Mouse (Mus musculus): ENCODE data around the gene Fbrs. TPM values are rescaled to one million over a fixed set of nuclear protein-coding genes. Genes with fewer than 3 reads are reported as not detected.
A peak's percentile ranks its signal among the peaks of the same experiment; 100 is the strongest.
"Not testable (repeated sequence)": the region's sequence is repeated elsewhere in the genome, so short reads cannot be mapped to it uniquely, and the experiment has no call there.

Fbrs gene
- polyA plus RNA-seq, 1 experiment, result 21.0 TPM

GRCm38 (mm10) chr7:127474378-127475070 lies 4.5 kb upstream of the Fbrs start:
- WGBS, result 71% methylated on average over 6 of the region's 6 CpGs

GRCm38 (mm10) chr7:127475186-127475740 lies 3.7 kb upstream of the Fbrs start:
- 94% methylated on average over 11 of the region's 11 CpGs for WGBS
- no peak for DNase-seq (ENCODE audit: low read depth, low spot score)

More at GRCm38 (mm10) chr7:127474378-127475070, 4.5 kb upstream of the Fbrs start:
- DNase-seq (ENCODE audit: low read depth, low spot score), result no peak

- WGBS, result 94% methylated on average over 11 of the region's 11 CpGs
- DNase-seq (ENCODE audit: low read depth, low spot score), result no peak
Observed at GRCm38 (mm10) chr7:127476336-127476735, 2.7 kb upstream of the Fbrs start.

DNA sequence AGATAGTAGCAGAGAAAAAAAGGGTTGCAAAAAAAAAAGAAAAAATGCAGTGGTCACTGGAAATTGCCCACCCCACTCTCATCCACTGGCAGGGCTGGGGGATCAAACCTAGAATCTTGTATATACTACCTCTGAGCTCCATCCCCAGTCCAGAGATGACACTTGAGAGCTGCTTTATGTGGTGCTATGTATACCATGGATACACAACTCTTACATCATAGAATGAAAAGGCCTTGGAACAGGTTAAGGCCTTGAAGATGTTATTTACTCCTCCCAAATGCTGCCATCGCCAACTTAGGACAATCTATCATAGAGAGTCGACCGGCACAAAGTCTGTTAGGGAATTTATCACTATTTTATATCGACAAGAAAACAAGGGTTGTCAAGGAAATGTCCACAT lies 2.1 kb upstream of the Fbrs start:
- WGBS, result 43% methylated on average over 4 of the region's 4 CpGs
- no peak for DNase-seq (ENCODE audit: low read depth, low spot score)

GRCm38 (mm10) chr7:127477687-127478634 lies 1.0 kb upstream of the Fbrs start:
- WGBS, result under 1% methylated on average over 50 of the region's 50 CpGs
- DNase-seq (ENCODE audit: low read depth, low spot score), result peak; percentile 100

DNA sequence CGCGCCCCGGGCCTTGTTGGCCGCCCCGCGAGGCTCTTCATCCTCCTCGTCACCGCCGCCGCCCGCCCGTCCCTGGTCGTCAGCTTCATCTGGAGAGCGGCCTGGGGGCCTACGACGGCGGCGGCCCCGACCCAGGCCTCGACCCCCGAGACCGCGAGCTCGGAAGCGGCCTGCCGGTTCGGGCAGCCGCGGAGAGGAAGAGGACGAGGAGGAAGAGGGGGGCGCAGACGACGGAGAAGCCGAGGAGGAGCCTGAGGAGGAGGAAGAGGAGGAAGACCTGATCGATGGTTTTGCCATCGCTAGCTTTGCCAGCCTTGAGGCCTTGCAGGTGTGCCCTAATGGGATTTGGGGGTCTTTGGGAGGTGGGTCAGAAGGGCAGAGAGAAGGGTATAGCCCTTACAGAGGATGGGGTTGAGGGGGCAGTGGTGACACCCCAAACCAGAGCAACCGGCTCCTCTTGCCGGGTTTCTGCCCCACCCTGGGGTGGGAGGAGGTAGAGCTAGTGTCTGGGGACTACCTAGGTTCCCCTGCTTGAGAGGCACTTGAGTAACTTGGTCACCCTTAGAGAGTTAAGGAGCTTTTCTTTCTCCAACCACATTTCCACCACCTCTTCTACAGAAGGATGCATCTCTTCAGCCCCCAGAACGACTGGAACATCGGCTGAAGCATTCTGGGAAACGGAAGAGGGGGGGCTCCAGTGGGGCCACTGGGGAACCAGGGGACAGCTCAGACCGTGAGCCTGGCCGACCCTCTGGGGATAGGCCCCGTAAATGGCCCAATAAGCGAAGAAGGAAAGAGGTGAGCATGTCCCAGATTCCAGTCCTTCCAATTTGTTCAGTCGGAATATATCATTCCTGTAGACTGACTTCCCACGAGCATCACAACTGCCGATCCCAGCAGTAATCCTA lies 573 bp downstream of the Fbrs start:
- WGBS, result 1% methylated on average over 47 of the region's 48 CpGs
- DNase-seq (ENCODE audit: low read depth, low spot score), result no peak

- no peak for DNase-seq (ENCODE audit: low read depth, low spot score)
- WGBS, result 33% methylated on average over 2 of the region's 2 CpGs
Observed at GRCm38 (mm10) chr7:127480321-127480720, 1.3 kb downstream of the Fbrs start.

- DNase-seq (ENCODE audit: low read depth, low spot score), result no peak
- 92% methylated on average over 5 of the region's 5 CpGs for WGBS
Observed at GRCm38 (mm10) chr7:127485416-127485815, 6.4 kb downstream of the Fbrs start.

DNA sequence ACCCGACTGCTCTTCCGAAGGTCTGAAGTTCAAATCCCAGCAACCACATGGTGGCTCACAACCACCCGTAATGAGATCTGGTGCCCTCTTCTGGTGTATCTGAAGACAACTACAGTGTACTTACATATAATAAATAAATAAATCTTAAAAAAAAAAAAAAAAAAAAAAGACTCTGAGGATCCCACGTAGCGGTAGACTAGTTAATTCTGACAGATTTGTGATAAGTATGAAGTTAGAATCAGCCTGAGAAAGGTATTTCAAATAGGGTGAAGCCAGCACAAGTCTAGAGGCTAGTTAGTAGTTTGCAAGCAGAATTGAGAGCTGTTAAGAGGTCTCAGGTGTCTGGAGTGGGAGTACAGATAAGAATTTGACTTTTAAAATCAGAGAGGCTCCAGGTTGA lies 9.4 kb downstream of the Fbrs start:
- DNase-seq (ENCODE audit: low read depth, low spot score), result not testable (repeated sequence)
- 65% methylated on average over 5 of the region's 5 CpGs for WGBS

DNA sequence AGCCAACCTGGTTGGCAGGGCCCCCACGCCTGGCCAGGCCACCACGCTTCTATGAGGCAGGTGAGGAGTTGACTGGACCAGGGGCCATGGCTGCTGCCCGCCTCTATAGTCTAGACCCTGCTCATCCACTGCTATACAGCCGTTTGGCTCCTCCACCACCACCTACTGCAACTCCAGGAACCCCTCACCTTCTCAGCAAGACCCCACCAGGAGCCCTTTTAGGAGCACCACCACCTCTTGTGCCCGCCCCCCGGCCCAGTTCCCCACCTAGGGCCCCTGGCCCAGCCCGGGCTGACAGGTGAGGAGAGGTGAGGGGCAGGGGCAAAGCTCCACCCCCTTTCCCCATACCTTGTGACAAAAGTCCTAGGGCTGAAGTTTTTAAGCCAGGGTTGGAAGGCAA lies 11.0 kb downstream of the Fbrs start:
- 93% methylated on average over 7 of the region's 7 CpGs for whole genome bisulfite sequencing
- no peak for DNase-seq (ENCODE audit: low read depth, low spot score)

GRCm38 (mm10) chr7:127491846-127492245 lies 12.8 kb downstream of the Fbrs start:
- WGBS, result 75% methylated on average over 3 of the region's 3 CpGs

DNA sequence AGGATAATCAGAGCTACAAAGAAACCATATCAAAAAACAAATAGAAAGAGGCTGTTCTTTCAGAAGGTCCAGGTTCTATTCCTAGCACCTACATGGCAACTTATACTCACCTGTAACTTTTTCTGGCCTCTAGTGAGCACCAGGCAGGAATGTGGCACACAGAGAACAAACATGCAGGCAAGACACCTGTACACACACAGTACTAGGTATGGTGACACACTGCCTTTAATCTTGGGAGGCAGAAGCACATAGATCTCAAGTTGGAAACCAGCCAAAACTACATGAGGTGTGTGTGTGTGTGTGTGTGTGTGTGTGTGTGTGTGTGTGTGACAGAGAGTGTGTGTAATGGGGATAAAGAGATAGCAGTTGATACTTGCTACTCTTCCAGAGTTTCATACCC lies 15.6 kb downstream of the Fbrs start:
- no peak for DNase-seq (ENCODE audit: low read depth, low spot score)

More at GRCm38 (mm10) chr7:127491846-127492245, 12.8 kb downstream of the Fbrs start:
- no peak for DNase-seq (ENCODE audit: low read depth, low spot score)

GRCm38 (mm10) chr7:127497382-127497781 lies 18.4 kb downstream of the Fbrs start:
- WGBS, result 36% methylated on average over 2 of the region's 2 CpGs

DNA sequence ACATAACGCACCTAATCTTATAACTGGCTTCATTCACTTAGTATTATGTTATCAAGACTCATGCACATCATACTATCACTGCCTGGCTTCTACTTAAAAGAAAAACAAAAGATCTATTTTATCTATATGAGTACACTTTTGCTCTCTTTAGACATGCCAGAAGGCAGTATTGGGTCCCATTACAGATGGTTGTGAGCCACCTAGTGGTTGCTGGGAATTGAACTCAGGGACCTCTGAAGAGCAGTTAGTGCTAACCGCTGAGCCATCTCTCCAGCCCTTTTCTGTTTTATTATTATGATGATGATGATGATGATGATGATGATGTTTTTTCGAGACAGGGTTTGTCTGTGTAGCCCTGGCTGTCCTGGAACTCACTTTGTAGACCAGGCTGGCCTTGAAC lies 19.4 kb downstream of the Fbrs start:
- 51% methylated on average over 3 of the region's 3 CpGs for WGBS
- no peak for DNase-seq (ENCODE audit: low read depth, low spot score)

More at GRCm38 (mm10) chr7:127497382-127497781, 18.4 kb downstream of the Fbrs start:
- no peak for DNase-seq (ENCODE audit: low read depth, low spot score)

DNA sequence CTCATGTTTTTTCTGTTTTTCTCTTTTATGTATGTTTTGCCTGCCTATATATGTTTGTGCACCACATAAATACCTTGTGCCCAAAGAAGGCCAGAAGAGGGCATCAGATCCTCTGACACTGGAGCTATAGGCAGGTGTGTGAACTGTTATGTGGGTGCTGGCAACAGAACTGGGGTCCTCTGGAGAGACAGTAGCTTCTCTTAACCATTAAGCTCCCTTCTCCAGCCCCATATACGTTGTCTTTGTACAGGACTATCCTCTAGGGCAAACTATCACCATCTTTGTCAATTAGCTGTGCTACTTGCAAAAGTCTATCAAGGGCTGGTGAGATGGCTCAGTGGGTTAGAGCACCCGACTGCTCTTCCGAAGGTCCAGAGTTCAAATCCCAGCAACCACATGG lies 29.3 kb downstream of the Fbrs start:
- WGBS, result 99% methylated on average over 3 of the region's 3 CpGs

DNA sequence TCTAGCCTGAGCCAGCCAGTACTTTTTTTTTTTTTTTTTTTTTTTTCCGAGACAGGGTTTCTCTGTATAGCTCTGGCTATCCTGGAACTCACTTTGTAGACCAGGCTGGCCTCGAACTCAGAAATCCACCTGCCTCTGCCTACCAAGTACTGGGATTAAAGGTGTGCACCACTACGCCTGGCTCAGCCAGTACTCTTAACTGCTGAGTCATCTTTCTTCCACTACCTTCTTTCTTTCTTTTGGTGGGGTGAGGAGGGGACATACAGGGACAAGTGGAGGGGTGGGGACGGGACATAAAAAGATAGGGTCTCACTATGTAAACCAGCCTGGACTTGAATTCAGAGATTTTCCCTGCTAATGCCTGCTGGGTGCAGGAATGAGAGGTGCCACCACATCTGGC lies 30.8 kb downstream of the Fbrs start:
- WGBS, result 76% methylated on average over 4 of the region's 4 CpGs
- not testable (repeated sequence) for DNase-seq (ENCODE audit: low read depth, low spot score)

More for the DNA sequence above, 29.3 kb downstream of the Fbrs start:
- DNase-seq (ENCODE audit: low read depth, low spot score), result no peak

- peak; percentile 25 for DNase-seq (ENCODE audit: low read depth, low spot score)
- WGBS, result 17% methylated on average over 8 of the region's 8 CpGs
Observed at GRCm38 (mm10) chr7:127511241-127511640, 32.2 kb downstream of the Fbrs start.

GRCm38 (mm10) chr7:127511808-127512230 lies 32.8 kb downstream of the Fbrs start, which contains the start of gene Srcap:
Gene Srcap (plus strand): TSS chr7:127511983.
- WGBS, result under 1% methylated on average over 37 of the region's 37 CpGs
- peak; percentile 87 for DNase-seq (ENCODE audit: low read depth, low spot score)
